Mouse (Mus musculus) spleen, adult 2 months (tissue): Measurements from ENCODE around the gene Hlx. TPM values are rescaled to one million over a fixed set of nuclear protein-coding genes. Genes with fewer than 3 reads are reported as not detected.

ENCODE experiments used
- DNase-seq, 2 experiments: peaks; one replicate each; pipeline versions ENCODE4 v3.0.0 to v3.0.0-alpha.2; 2012 to 2021; ENCODE audit warnings: low spot score in 2 of 2, low read depth in 1 of 2
- H3K27ac ChIP-seq: fragments of 200-500 bp; 2 replicates; pipeline ENCODE4 v1.5.1; 2012; ENCODE audit warnings: low read length, inconsistent platforms; ENCODE audit not compliant: insufficient read depth
- H3K27me3 ChIP-seq: fragments of 200-500 bp; 2 replicates; pipeline ENCODE4 v1.6.1; 2012; ENCODE audit warnings: mild to moderate bottlenecking, moderate library complexity, low read length, inconsistent platforms; ENCODE audit not compliant: control insufficient read depth, insufficient read depth
- H3K36me3 ChIP-seq: fragments of 200-500 bp; 2 replicates; pipeline ENCODE4 v1.6.1; 2012; ENCODE audit warnings: mild to moderate bottlenecking, low read length, inconsistent platforms; ENCODE audit not compliant: control insufficient read depth, insufficient read depth
- H3K4me1 ChIP-seq: fragments of 200-500 bp; 2 replicates; pipeline ENCODE4 v1.6.1; 2011; ENCODE audit warnings: inconsistent platforms; ENCODE audit not compliant: control insufficient read depth, insufficient read depth, insufficient read length
- H3K4me3 ChIP-seq: fragments of 200-500 bp; 2 replicates; pipeline ENCODE4 v1.5.1; 2011; ENCODE audit warnings: mild to moderate bottlenecking, inconsistent platforms; ENCODE audit not compliant: insufficient read depth, insufficient read length; ENCODE audit errors: extremely low read depth
- CTCF ChIP-seq: fragments of 200-500 bp; IDR thresholded peaks from 2 replicates; pipeline ENCODE4 v1.5.1; 2011; ENCODE audit warnings: mild to moderate bottlenecking, inconsistent platforms; ENCODE audit not compliant: insufficient read depth, insufficient read length, insufficient replicate concordance; ENCODE audit errors: extremely low read depth
- POLR2A ChIP-seq: fragments of 200-500 bp; IDR thresholded peaks from 2 replicates; pipeline ENCODE4 v1.6.1; 2011; ENCODE audit warnings: low read depth, low read length, inconsistent platforms
- WGBS: fragments of 180-500 bp; shearing (Covaris S2); methylation state at CpG from one replicate; pipeline ENCODE4 v1.1.7; 2018; 5-methylcytosine and 5-hydroxymethylcytosine counted together
- polyA plus RNA-seq: library from polyadenylated mRNA; depleted of rRNA; stranded (reverse); fragments of >200 nt; gene quantifications from 2 replicates; pipeline ENCODE4 v1.2.3, GENCODE M21; 2012; rRNA removed

The Hlx gene
- polyA plus RNA-seq, 1 experiment, result 24.1 TPM

GRCm38 (mm10) chr1:184692204-184692904 lies 40.1 kb downstream of the Hlx start:
- 38% methylated on average over 10 of the region's 10 CpGs for WGBS
- Histone ChIP-seq H3K4me3 (no peak overlapping the region), H3K27ac (no peak overlapping the region), H3K36me3 (no peaks in the 10 kb centered on the region), H3K4me1 (peaks cover 2% of the 10 kb centered on the region; the same call in 1 of the 2 replicates), H3K27me3 (no peaks in the 10 kb centered on the region)
- no peak for TF ChIP-seq POLR2A
- no peak for TF ChIP-seq CTCF
- no peak for DNase-seq

DNA sequence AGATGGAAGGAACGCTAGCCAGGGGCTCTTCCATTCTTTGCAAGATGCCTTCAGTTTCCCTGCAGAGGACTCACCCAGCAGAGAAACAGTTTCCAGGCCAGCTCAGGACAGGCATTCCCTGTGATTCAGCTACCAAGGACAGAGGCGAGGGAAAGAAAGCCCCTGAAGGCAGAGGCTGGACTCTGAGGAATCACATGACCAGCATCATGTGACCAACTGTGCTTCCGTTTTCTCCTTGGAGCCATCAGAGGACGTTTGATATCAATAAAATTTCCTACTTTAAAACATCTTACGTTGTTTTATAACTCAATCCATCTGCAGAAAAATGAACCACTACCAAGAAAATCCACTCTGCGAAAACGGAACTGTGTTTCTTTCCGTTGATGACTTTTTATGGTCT lies 41.2 kb downstream of the Hlx start:
- 81% methylated on average over 8 of the region's 8 CpGs for WGBS
- Histone ChIP-seq H3K36me3 (no peaks in the 10 kb centered on the region), H3K27ac (no peak overlapping the region), H3K4me3 (no peak overlapping the region), H3K27me3 (no peaks in the 10 kb centered on the region), H3K4me1 (peaks cover 2% of the 10 kb centered on the region; the same call in 1 of the 2 replicates)
- TF ChIP-seq POLR2A (no peak), CTCF (no peak)
- DNase-seq, result no peak

GRCm38 (mm10) chr1:184688026-184688425 lies 44.4 kb downstream of the Hlx start:
- Histone ChIP-seq H3K27me3 (no peaks in the 10 kb centered on the region), H3K4me1 (peaks cover 2% of the 10 kb centered on the region; the same call in 1 of the 2 replicates), H3K4me3 (no peak overlapping the region), H3K36me3 (no peaks in the 10 kb centered on the region), H3K27ac (no peak overlapping the region)
- TF ChIP-seq POLR2A, result no peak
- TF ChIP-seq CTCF, result no peak
- WGBS, result 73% methylated on average over 7 of the region's 7 CpGs
- no peak for DNase-seq

GRCm38 (mm10) chr1:184687512-184687911 lies 44.9 kb downstream of the Hlx start:
- H3K4me1 ChIP-seq, result 0 out of 2 replicates have a peak, but pooled peaks cover under 1% of the 10 kb centered on the region
- no peak for DNase-seq
- no peak overlapping the region for H3K27ac ChIP-seq
- TF ChIP-seq CTCF, result no peak
- TF ChIP-seq POLR2A, result no peak
- H3K27me3 ChIP-seq, result no peaks in the 10 kb centered on the region
- no peaks in the 10 kb centered on the region for H3K36me3 ChIP-seq
- WGBS, result 91% methylated on average over 4 of the region's 4 CpGs
- H3K4me3 ChIP-seq, result no peak overlapping the region

DNA sequence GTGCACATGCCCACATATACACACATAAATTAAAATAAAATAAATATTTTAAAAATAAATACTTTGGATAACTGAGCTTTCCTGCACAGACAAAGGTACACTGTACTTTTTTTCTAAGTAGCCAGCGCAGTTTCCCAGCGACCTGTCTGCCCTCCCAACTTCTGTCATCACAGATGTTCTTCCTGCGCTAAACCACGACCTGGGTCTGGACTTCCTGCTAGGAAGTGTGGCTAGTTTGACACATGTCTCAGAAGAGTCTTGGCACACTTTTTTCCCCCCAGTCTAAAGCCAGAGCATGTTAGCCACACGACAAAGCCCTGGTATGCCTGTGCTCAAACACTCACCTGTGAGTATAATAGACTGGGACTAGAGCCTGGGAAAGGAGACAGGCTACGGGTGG lies 48.9 kb downstream of the Hlx start:
- TF ChIP-seq CTCF (no peak), POLR2A (no peak)
- H3K4me1 ChIP-seq, result no peaks in the 10 kb centered on the region
- H3K27me3 ChIP-seq, result no peaks in the 10 kb centered on the region
- H3K4me3 ChIP-seq, result no peak overlapping the region
- 13% methylated on average over 6 of the region's 6 CpGs for WGBS
- no peak overlapping the region for H3K27ac ChIP-seq
- no peak for DNase-seq
- H3K36me3 ChIP-seq, result no peaks in the 10 kb centered on the region

- Histone ChIP-seq H3K27ac (no peak overlapping the region), H3K4me1 (no peaks in the 10 kb centered on the region), H3K36me3 (no peaks in the 10 kb centered on the region), H3K4me3 (no peak overlapping the region), H3K27me3 (no peaks in the 10 kb centered on the region)
- TF ChIP-seq CTCF (no peak), POLR2A (no peak)
- WGBS, result 88% methylated on average over 8 of the region's 8 CpGs
- DNase-seq, result no peak
These were observed 52.9 kb downstream of the Hlx start for GRCm38 (mm10) chr1:184679416-184679965.

DNA sequence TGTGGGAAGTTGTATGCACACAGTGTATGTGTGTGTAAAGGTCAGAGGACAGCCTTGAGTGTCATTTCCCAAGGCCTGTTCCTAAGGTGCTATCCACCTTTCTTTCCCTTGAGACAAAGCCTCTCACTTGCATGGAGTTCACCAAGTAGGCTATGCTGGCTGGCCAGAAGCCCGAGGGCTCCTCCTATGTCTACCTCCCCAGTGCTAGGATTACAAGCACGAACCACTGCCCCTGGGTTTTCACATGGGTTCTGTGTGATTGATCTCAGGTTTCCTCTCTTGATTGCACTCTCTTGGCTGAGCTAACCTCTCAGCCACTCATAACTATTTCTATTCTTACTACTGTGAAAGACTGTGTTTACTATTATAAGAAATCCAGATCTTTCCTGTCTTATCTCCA lies 54.8 kb downstream of the Hlx start:
- DNase-seq, result no peak
- Histone ChIP-seq H3K27me3 (no peaks in the 10 kb centered on the region), H3K4me1 (no peaks in the 10 kb centered on the region), H3K36me3 (no peaks in the 10 kb centered on the region), H3K27ac (no peak overlapping the region), H3K4me3 (no peak overlapping the region)
- 77% methylated on average over 2 of the region's 2 CpGs for WGBS
- TF ChIP-seq CTCF, result no peak

Other genes starting within 250 kb of the Hlx start
- 0.07 and 0.21 TPM in 2 replicates for gene Marc1, start 78.7 kb upstream of the Hlx start, polyA plus RNA-seq
- 52.4 and 66.1 TPM in 2 replicates for gene Marc2, start 113.8 kb upstream of the Hlx start, polyA plus RNA-seq
- gene C130074G19Rik, start 150.6 kb upstream of the Hlx start, polyA plus RNA-seq, result 1.9 and 2.1 TPM in 2 replicates